Mouse (Mus musculus): Measurements from ENCODE around the gene Rnf169. TPM values are rescaled to one million over a fixed set of nuclear protein-coding genes. Genes with fewer than 3 reads are reported as not detected.
A peak's percentile ranks its signal among the peaks of the same experiment; 100 is the strongest.

Rnf169 gene
- total RNA-seq, 2 experiments from 2014 or later, result 24.5 to 25.6 TPM

GRCm38 (mm10) chr7:99902208-99902607 is 78.0 kb downstream of the Rnf169 start:
- no peak for DNase-seq (ENCODE audit: low spot score in 2 of 2)

GRCm38 (mm10) chr7:99896905-99897304 is 83.3 kb downstream of the Rnf169 start:
- no peak for DNase-seq (ENCODE audit: low spot score in 2 of 2)

DNA sequence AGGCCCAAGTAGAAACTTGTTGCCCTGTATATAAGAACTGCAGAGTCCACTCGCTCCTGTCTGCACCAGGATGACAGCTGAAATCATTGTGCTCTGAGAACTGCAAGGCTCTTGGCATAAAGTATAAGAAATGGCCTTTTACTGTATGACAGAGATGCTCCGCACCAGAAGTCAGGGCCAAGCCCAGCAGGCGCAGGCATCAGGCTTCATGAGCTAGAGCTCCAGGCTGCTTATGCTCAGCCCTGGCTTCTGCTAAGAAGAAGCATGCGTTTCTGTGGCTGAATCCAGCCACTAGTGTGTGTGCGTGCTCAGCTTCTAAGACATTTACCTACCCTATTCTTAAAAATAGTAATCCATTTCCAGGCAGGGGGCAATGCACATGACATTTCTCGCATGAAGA is 85.8 kb downstream of the Rnf169 start:
- no peak for DNase-seq (ENCODE audit: low spot score in 2 of 2)

GRCm38 (mm10) chr7:99893967-99894366 is 86.3 kb downstream of the Rnf169 start:
- DNase-seq (ENCODE audit: low spot score in 2 of 2), result no peak

DNA sequence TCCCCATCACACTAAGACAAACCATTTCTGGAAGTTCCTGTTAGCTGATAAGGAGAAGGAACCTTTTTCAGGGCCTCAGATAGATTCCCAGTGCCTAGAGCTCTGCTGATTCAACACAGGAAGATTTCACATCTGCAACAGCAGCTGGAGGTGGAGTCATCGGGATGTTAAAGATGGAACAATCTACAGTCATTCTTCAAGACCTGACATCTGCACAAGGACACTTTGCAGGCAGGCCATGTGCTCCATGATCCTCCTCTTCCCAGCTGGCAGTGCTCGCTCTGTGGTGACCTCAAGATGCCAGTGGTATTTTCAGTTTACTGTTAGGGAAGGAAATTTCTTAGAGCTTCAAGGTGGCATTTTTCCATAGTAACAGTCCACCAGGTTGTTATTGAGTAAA is 87.9 kb downstream of the Rnf169 start:
- DNase-seq (ENCODE audit: low spot score in 2 of 2), result no peak

DNA sequence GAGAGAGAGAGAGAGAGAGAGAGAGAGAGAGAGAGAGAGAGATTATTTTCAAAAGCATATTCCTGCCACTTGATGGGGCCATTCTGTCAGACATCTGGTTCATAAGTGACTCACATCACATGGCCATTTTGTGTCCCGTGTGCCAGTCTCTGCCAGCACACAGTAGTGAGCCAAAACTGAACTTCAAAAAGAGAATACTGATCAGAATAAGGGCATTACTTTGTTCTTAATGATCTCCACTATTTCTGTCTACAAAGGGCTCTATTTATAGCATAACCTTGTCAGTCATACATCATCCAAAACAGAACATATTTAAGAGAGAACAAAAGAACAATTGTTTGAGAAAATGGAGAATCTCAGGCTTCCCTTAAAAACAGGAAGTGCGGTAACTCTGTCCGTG is 88.8 kb downstream of the Rnf169 start:
- DNase-seq (ENCODE audit: low spot score in 2 of 2), result no peak

GRCm38 (mm10) chr7:99890168-99890755 is 90.0 kb downstream of the Rnf169 start:
- no peak for DNase-seq (ENCODE audit: low spot score in 2 of 2)

- no peak for DNase-seq (ENCODE audit: low spot score in 2 of 2)
Measured at GRCm38 (mm10) chr7:99889175-99889880, 90.9 kb downstream of the Rnf169 start.

- DNase-seq (ENCODE audit: low spot score in 2 of 2), result no peak
Measured at GRCm38 (mm10) chr7:99887743-99888142, 92.5 kb downstream of the Rnf169 start.

DNA sequence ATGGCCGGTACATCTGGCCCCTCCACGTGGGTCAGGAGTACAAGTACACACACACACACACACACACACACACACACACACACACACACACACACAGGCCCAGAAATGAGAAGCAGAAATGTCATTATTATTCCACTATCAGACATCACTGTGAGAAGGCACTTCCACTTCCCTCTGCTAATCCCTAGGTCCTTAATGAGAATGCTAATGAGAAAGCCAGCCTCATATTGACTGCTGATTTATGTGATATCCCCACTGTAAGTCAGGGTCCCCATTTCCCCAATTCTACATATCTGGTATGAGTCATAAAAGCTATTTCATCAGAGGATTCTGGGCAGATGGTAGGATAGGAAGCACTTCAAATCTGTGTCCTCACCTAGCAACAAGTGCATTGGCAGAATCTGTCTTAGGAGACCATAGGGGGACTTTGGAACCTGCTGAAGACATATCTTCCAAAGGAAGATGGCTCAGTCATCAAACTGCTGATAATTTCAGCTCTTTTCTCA is 93.0 kb downstream of the Rnf169 start:
- no peak for DNase-seq (ENCODE audit: low spot score in 2 of 2)

GRCm38 (mm10) chr7:99878254-99878653 is 102.0 kb downstream of the Rnf169 start:
- DNase-seq (ENCODE audit: low spot score in 2 of 2), result no peak

GRCm38 (mm10) chr7:99876345-99876744 is 103.9 kb downstream of the Rnf169 start:
- peak; percentile 45 to 71 for DNase-seq (ENCODE audit: low spot score in 2 of 2)

- DNase-seq (ENCODE audit: low spot score in 2 of 2), result no peak
Measured at GRCm38 (mm10) chr7:99875891-99876290, 104.4 kb downstream of the Rnf169 start.

- DNase-seq (ENCODE audit: low spot score in 2 of 2), result no peak
Measured at GRCm38 (mm10) chr7:99873965-99874364, 106.3 kb downstream of the Rnf169 start.

Other genes starting within 250 kb of the Rnf169 start
- not detected for gene Olfr521, start 216.9 kb downstream of the Rnf169 start, total RNA-seq (2021)
- 1 to 10 TPM; 4.4 to 4.6 TPM for gene Neu3, start 152.0 kb downstream of the Rnf169 start, total RNA-seq (2021)
- 1 to 10 TPM; 2.0 to 3.4 TPM for gene Xrra1, start 121.3 kb downstream of the Rnf169 start, total RNA-seq (2021)
- gene Spcs2, start 117.0 kb downstream of the Rnf169 start, total RNA-seq (2021), result 100 to 1,000 TPM; 173 to 175 TPM
- gene Chrdl2, start 25.7 kb upstream of the Rnf169 start, total RNA-seq (2021), result not detected
- gene Pold3, start 141.1 kb upstream of the Rnf169 start, total RNA-seq (2021), result 10 to 100 TPM; 45.8 to 48.8 TPM
- gene Lipt2, start 178.8 kb upstream of the Rnf169 start, total RNA-seq (2021), result 1 to 10 TPM; 6.4 to 7.5 TPM
- gene Kcne3, start 196.1 kb upstream of the Rnf169 start, total RNA-seq (2021), result 1 to 10 TPM in 1 of 2 experiments, under 1 TPM in 1; 0.79 to 2.2 TPM
- gene Pgm2l1, start 246.9 kb upstream of the Rnf169 start, total RNA-seq (2021), result 10 to 100 TPM in 1 of 2 experiments, 1 to 10 TPM in 1; 7.9 to 11.5 TPM